Mouse (Mus musculus): ENCODE results near the gene Copz1.
"Not testable (repeated sequence)": the region's sequence is repeated elsewhere in the genome, so short reads cannot be mapped to it uniquely, and the experiment has no call there.

Copz1 gene

DNA sequence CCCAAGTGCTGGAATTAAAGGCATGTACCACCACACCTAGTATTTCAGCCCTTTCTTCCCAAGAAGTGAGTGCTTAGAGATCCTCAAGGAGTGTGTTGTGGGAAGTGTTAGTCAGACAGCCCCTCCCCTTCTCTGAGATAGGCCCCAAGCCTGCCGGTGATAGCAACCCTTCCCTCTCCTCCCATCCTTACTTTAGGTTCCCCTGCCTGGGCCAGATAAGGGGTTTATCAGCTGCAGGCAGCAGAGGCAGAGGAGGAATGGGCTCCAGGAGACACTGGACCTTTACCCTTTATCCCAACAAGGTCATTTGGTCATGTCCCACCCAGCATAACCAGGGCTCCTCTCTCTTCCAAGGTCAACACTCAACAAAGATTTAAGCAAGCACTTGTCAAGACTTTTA is 20.9 kb upstream of the Copz1 start:
- in situ Hi-C loops (cut with MboI, MseI), result loop anchor here (5.0 to 25.0 kb wide), 2 partner anchors 61 to 839 kb away; partner anchors contain the start of genes Gpr84 and Sp1

- in situ Hi-C loops (cut with MboI, MseI), result loop anchor here (5.0 to 25.0 kb wide), 2 partner anchors 60 to 840 kb away; partner anchors contain the start of genes Gpr84 and Sp1
Measured at GRCm38 (mm10) chr15:103252660-103253059, 19.9 kb upstream of the Copz1 start.

- in situ Hi-C loops (cut with MboI, MseI), result loop anchor here (5.0 to 25.0 kb wide), 2 partner anchors 59 to 841 kb away; partner anchors contain the start of genes Gpr84 and Sp1
Measured at GRCm38 (mm10) chr15:103253352-103253751, 19.2 kb upstream of the Copz1 start.

DNA sequence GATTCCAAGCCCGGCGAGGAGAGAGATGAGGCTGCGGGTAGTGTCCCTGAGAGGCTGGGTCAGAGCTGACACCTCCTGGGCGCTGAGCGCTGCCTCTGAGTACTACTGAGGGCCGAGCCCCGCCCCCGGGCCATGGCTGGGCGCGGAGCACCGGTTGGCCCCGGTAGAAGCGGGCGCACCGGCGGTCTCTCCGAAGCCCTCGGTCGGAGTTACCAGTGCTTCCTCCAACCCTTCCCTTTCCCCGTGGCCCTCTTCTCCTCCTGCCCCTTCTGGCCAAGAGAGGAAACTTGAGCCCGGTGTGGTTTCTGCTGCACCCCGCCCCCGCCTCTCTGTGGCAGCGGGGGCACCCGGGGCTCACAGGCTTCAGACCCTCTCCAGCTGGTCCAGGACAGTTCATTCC is 17.3 kb upstream of the Copz1 start:
- in situ Hi-C loops (cut with MboI, MseI), result loop anchor here (25.0 kb wide), 1 partner anchor 843 kb away; the partner anchor contains the start of gene Sp1

DNA sequence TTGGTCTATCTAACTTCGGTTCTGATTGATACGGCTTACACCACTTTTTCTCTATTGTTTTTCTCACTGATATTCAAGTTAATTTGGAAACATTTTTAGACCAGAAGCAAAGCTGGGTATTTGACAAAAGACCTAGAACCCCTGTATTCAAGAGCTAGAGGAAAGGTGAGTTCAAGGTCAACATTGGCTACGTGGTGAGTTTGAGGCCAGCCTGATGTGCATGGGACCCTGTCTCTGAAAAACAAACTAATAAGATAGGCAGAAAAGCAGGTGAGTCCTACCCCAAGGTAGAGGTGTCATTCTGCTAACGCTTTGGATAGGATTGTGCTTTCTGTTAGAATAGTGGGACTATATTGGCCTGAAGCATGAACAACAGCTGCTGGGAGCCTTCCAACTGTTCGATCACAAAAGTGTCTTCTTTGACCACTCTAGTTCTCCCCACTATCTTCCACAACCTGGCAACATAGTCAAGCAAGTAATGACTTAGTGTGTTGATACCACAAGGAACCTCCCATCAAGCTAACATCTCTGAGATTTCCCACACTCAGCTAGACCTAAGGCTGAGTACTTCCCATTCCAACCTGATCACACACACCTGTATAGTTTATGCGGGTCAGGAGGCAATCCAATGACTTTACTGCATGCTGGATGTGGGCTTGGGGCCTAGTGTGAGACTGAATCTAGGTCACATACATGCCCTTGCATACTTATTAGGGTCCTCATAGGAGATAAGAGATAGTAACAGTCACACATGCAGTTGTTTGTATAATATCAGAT is 16.1 kb upstream of the Copz1 start:
- in situ Hi-C loops (cut with MboI, MseI), result loop anchor here (25.0 kb wide), 1 partner anchor 844 kb away; the partner anchor contains the start of gene Sp1

GRCm38 (mm10) chr15:103257790-103258728 is 14.5 kb upstream of the Copz1 start, which contains the start of gene Nfe2:
Gene Nfe2, minus strand, starts transcription at chr15:103258403.
- in situ Hi-C loops (cut with MboI, MseI), result loop anchor here (25.0 kb wide), 1 partner anchor 846 kb away; the partner anchor contains the start of gene Sp1

DNA sequence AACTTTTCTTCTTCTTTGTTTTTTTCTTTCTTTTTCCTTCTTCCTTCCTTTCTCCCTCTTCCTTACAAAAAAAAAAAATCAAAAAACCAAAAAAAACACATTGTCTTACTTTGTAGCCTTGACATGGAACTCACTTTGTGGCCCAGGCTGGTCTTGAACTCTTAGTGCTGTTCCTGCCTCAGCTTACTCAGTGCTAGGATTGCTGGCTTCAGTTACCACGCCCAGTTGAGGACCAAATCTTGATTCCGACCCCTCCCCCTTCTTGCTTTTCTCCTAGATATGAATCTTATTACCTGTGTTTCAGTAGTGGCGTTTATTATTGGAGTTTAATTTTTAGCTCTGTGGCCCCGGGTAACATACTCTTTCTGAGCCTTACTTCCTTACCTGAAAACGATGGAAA is 13.4 kb upstream of the Copz1 start:
- in situ Hi-C loops (cut with MboI, MseI), result loop anchor here (25.0 kb wide), 1 partner anchor 847 kb away; the partner anchor contains the start of gene Sp1

DNA sequence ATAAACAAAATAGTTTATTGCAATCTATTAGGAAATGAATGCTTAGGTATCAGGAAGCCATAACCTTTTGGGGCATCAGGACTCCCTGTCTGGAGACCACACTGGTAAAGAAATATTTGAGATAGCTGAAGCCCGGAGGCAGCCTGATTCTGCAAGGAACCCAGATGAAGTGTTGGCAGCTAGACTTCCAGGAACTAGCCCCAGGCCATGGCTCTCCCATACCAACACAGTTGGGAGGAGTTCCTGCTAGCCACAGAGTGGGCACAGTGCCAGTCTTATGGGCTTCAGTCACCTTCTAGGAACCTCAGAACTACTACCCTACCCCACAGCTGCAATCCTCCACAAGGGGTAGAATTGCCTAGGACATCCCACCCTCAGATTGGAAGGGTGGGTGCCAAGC is 12.5 kb upstream of the Copz1 start:
- in situ Hi-C loops (cut with MboI, MseI), result loop anchor here (25.0 kb wide), 1 partner anchor 848 kb away; the partner anchor contains the start of gene Sp1

- in situ Hi-C loops (cut with MboI, MseI), result loop anchor here (25.0 kb wide), 1 partner anchor 852 kb away; the partner anchor contains the start of gene Sp1
Measured at GRCm38 (mm10) chr15:103264794-103265193, 7.7 kb upstream of the Copz1 start.

DNA sequence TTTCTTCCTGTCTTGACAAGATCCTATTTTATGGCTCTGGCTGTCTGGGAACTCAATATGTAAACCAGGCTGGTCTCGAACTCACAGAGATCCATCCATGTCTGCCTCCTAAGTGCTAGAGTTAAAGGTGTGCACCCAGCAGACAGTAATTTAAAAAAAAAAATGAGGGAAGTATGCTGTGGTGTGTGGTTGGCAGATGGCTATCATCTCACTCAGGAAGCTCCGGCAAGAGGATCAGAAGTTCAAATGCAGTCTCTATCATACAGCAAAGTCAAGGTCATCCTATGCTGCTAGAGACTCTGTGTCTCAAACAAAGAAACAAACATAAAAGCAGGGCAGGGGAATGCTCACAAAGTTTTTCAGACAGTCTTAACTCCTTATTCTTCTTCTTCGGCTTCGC is 3.6 kb upstream of the Copz1 start:
- in situ Hi-C loops (cut with MboI, MseI), result loop anchor here (25.0 kb wide), 1 partner anchor 857 kb away; the partner anchor contains the start of gene Sp1

- in situ Hi-C loops (cut with MboI, MseI), result not testable (repeated sequence)
Measured at GRCm38 (mm10) chr15:103275943-103276342, 3.4 kb downstream of the Copz1 start.

- in situ Hi-C loops (cut with MboI, MseI), result no loop called here
Measured at GRCm38 (mm10) chr15:103277949-103278348, 5.4 kb downstream of the Copz1 start.

DNA sequence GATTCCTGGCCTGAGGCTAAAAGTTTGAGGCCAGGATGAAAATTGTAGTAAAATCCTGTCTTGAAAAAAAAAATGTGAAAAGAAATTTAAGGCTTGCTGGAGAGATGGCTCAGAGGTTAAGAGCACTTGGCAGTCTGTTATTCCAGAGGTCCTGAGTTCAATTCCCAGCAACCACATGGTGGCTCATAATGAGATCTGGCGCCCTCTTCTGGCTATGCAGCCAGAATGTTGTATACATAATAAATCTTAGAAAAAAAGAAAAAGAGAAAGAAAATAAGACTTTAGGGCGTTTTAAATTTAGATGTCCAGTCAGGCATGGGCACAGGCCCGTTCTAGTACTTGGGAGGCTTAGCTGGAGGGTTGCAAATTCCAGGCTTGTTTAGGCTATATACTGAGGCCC is 7.2 kb downstream of the Copz1 start:
- in situ Hi-C loops (cut with MboI, MseI), result no loop called here

DNA sequence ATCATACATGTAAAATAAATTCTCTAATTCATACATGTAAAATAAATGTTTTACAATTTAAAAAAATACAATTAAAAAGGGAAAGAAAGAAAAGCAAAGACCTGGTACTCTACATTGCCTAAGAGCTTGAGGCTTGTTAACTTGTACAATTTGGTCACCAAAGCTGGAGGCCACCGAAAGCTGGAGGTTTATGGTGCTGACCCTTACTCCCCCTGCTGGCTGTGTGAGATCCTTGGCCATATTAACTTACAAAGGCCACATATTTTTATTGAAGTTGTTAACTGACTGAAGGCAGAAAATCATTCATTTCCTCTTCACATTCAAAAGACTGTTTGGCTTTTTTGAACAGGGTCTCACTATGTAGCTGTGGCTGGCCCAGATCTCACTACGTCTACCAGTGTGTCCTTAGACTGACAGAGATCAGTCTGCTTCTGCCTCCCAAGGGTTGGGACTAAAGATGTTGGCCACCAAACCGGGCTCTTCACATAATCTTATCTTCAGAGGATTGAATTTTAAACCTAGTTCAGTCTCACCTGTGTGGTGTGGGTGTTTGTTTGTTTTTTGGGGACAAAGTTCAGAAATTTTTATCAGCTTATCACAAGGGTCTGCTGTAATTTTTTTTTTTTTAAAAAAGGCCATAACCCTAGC is 8.4 kb downstream of the Copz1 start:
- in situ Hi-C loops (cut with MboI, MseI), result no loop called here

DNA sequence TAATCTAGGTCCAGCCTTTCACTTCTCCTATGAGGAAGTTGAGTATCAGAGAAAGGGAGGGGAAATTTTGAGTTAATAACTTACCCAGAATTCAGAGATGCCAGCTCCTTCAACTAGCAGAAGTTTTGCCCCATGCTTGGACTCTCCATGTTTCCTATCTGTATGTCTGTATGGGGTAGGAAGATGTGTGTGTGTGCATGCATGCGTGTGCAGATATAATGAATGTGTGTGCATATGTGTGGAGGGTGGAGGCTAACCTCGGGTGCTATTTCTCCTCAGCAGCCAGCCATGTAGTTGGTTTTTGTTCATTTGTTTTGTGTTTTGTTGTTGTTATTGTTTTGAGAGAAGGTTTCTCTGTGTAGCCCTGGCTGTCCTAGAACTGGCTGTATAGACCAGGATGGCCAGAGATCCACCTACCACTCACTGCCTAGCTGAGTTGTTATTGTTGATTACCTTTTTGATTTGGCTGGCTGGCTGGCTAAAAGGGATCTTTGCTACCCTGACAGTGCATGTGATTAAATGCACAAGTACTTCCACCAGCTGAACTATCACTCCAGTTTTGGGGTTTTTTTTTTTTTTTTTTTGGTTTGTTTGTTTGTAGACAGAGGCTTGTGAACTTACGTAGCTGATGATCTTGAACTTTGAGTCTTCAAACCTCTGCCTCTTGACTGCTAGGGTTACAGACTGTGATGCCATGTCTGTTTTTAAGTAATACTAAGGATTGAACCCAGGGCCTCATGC is 9.1 kb downstream of the Copz1 start:
- in situ Hi-C loops (cut with MboI, MseI), result no loop called here

DNA sequence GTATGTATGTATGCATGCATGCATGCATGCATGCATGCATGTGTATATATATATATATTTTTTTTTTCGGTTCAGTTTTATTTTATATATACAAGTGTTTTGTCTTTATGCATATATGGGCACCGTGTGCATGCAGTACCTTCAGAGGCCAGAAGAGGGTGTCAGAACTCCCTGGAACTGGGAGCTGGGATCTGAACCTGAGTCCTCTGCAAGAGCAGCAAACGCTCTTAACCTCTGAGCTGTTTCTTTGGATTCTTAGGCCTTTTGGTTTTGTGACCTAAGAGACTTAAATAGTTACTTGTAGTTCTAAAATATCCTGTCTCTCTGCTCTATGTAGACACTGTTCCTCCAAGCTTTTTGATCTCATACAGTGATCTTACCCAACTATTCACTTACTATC is 11.6 kb downstream of the Copz1 start:
- in situ Hi-C loops (cut with MboI, MseI), result no loop called here

DNA sequence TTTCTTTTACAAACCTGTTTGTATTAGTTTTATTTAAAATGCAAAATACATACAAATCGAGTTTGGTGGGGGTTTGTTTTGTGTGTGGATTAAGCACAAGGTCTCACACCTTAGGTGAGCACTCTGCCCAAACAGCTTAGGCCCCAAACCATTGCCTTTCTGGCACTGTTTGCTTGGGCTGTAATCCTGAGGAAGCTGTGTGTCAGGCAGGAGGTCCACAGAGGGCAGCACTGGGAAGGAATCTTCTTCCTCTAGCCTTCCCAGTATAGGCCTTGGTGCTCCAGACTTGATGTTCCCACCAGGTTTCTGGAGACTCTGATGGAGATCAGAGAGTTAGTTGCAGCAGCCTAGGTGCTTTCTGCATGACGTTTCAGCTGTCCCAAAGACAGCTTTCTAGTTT is 12.1 kb downstream of the Copz1 start:
- in situ Hi-C loops (cut with MboI, MseI), result no loop called here

- in situ Hi-C loops (cut with MboI, MseI), result no loop called here
Measured at GRCm38 (mm10) chr15:103285778-103286417, 13.4 kb downstream of the Copz1 start.

GRCm38 (mm10) chr15:103289600-103289999 is 17.1 kb downstream of the Copz1 start:
- in situ Hi-C loops (cut with MboI, MseI), result no loop called here

DNA sequence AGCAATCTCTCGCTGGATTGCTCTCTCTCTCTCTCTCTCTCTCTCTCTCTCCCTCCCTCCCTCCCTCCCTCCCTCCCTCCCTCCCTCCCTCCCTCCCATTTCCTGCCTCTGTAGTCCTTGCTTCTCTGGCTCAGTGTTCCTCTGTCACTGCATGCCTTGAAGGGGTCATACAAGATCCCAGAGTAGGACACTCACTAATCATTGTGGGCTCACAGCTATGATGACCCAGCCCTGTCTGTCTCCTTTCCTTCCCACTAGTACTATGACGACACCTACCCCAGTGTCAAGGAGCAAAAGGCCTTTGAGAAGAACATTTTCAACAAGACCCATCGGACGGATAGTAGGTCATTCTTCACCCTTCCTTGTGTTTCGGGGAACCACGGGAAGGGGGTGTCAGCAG is 17.9 kb downstream of the Copz1 start:
- in situ Hi-C loops (cut with MboI, MseI), result no loop called here

All from T-helper 1 cell (primary cell).